Mouse (Mus musculus) megakaryocyte, embryonic 14.5 days (primary cell): ENCODE measurements around the gene Guk1.

Experiments
- FLI1 ChIP-seq: IDR thresholded peaks from 2 replicates; pipeline ENCODE4 v1.6.1; 2012; ENCODE audit warnings: low read length, inconsistent platforms, mixed read lengths
- GATA1 ChIP-seq: IDR thresholded peaks from 3 replicates; pipeline ENCODE4 v1.6.1; 2012; ENCODE audit warnings: mixed read lengths, low read length, inconsistent platforms, borderline replicate concordance

- TF ChIP-seq FLI1 (no peak), GATA1 (no peak)
These were observed 37.8 kb downstream of the Guk1 start for GRCm38 (mm10) chr11:59154220-59154619.
